Mouse (Mus musculus): Measurements from ENCODE around the gene Ifit3b.

- TF ChIP-seq POLR2A (IDR thresholded peaks at IDR 0.05; ENCODE audit: borderline replicate concordance, extremely low read depth, low read depth, low read length), result no peak
- peak; percentile 76 for TF ChIP-seq CTCF (IDR thresholded peaks at IDR 0.05; ENCODE audit: insufficient read depth, low read length)
Observed at GRCm38 (mm10) chr19:34636933-34637557, 29.3 kb downstream of the Ifit3b start.

Measured in lung, adult 2 months (tissue).